Mouse (Mus musculus) C2C12 (cell line): ENCODE results near the gene Nufip2. TPM values are rescaled to one million over a fixed set of nuclear protein-coding genes. Genes with fewer than 3 reads are reported as not detected.
A peak's percentile ranks its signal among the peaks of the same experiment; 100 is the strongest.

Source experiments
- H3K27me3 ChIP-seq: one replicate; pipeline ENCODE4 v1.6.1; 2011; ENCODE audit not compliant: control insufficient read depth, insufficient read depth, insufficient read length
- H3K36me3 ChIP-seq: one replicate; pipeline ENCODE4 v1.6.1; 2011; ENCODE audit not compliant: control insufficient read depth, insufficient read depth
- H3K4me3 ChIP-seq: one replicate; pipeline ENCODE4 v1.5.1; 2011; ENCODE audit warnings: mild to moderate bottlenecking, control low read depth; ENCODE audit not compliant: poor library complexity, insufficient read depth, severe bottlenecking
- H3K79me2 ChIP-seq: one replicate; pipeline ENCODE4 v1.6.1; 2011; ENCODE audit not compliant: control insufficient read depth, insufficient read depth
- H3K79me3 ChIP-seq: one replicate; pipeline ENCODE4 v1.6.1; 2011; ENCODE audit warnings: low read depth, control low read depth
- H3ac ChIP-seq: one replicate; pipeline ENCODE3; 2011; ENCODE audit warnings: low read depth; ENCODE audit not compliant: control insufficient read depth, insufficient read length
- CEBPB ChIP-seq: IDR thresholded peaks from one replicate; pipeline ENCODE4 v1.6.1; 2011; ENCODE audit warnings: low read depth, mild to moderate bottlenecking, control low read depth, moderate library complexity
- CTCF ChIP-seq: IDR thresholded peaks from one replicate; pipeline ENCODE4 v1.5.1; 2011; ENCODE audit not compliant: control insufficient read depth, insufficient read depth, insufficient read length
- FOSL1 ChIP-seq: IDR thresholded peaks from one replicate; pipeline ENCODE4 v1.8.0; 2011; ENCODE audit warnings: mild to moderate bottlenecking, low read length; ENCODE audit not compliant: poor library complexity, insufficient read depth, severe bottlenecking
- MAX ChIP-seq: IDR thresholded peaks from one replicate; pipeline ENCODE4 v1.6.1; 2011; ENCODE audit warnings: mild to moderate bottlenecking, control low read depth
- MYOD1 ChIP-seq: IDR thresholded peaks from one replicate; pipeline ENCODE4 v1.6.1; 2011; ENCODE audit warnings: low read depth; ENCODE audit not compliant: control insufficient read depth, insufficient read length
- MYOG ChIP-seq: IDR thresholded peaks from one replicate; pipeline ENCODE4 v1.6.1; 2011; ENCODE audit not compliant: control insufficient read depth, insufficient read length; ENCODE audit errors: extremely low read depth
- USF1 ChIP-seq: IDR thresholded peaks from one replicate; pipeline ENCODE4 v1.6.1; 2011; ENCODE audit warnings: low read depth, mild to moderate bottlenecking, control low read depth, moderate library complexity
- polyA plus RNA-seq: library from polyadenylated mRNA; unstranded; fragments of >200 nt; fragmentation: generic; extraction: Trizol; gene quantifications from one replicate; pipeline ENCODE4 v1.2.1, GENCODE M21; 2012; ENCODE audit warnings: missing spikeins

The Nufip2 gene
- polyA plus RNA-seq, 1 experiment, result 12.0 TPM

DNA sequence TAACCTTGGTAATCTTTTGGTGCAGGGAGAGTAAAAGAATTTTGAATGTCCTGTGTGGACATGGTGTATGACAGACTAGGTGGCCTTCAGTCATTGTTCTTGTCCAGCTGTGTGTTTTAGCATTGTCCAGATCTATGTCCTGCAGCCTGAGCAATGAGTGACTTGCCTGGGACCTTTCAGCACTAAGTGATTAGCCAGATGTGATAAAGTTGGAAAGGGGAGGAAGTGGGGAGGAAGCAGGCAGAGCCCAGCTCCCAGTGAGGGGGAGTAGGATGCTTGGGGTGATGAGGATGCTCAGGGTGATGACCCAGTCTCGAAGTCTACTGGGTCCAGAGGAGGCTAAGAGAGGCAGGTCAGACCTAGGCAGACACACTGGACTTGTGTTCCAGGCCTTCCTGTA lies 93.3 kb downstream of the Nufip2 start:
- Histone ChIP-seq H3K36me3 (peaks cover 22% of the 10 kb centered on the region), H3K4me3 (no peak overlapping the region), H3ac (no peak overlapping the region), H3K79me3 (peaks cover 40% of the 10 kb centered on the region), H3K79me2 (peaks cover 83% of the 10 kb centered on the region), H3K27me3 (no peaks in the 10 kb centered on the region)
- TF ChIP-seq MYOG (no peak), MAX (no peak), CEBPB (no peak), USF1 (no peak), FOSL1 (no peak), MYOD1 (no peak), CTCF (no peak)

DNA sequence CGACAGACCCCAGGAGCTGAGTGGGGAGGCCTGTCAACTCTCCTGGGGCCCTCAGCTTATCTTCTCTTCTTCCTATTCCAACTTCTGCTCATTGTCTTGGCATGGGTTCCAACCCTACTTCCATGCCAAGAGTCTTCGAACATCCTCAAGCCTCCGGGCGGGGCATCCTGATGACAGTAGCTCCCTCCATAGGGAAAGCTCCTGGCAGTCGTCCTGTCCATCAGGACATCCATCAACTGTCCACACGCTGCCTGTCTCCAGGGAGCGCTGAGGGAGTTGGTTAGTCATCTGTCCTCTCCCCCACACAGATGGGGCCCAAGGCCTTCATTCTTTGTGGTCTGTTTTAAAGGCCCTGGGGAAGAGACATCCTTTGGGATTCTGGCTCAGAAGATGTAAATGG lies 95.1 kb downstream of the Nufip2 start:
- H3ac ChIP-seq, result no peak overlapping the region
- H3K4me3 ChIP-seq, result no peak overlapping the region
- peaks cover 40% of the 10 kb centered on the region for H3K79me3 ChIP-seq
- H3K27me3 ChIP-seq, result no peaks in the 10 kb centered on the region
- TF ChIP-seq FOSL1 (peak; percentile 26), MAX (peak; percentile 71), CTCF (no peak), MYOD1 (peak; percentile 70), MYOG (no peak), CEBPB (peak; percentile 78), USF1 (peak; percentile 14)
- peaks cover 83% of the 10 kb centered on the region for H3K79me2 ChIP-seq
- peaks cover 22% of the 10 kb centered on the region for H3K36me3 ChIP-seq

DNA sequence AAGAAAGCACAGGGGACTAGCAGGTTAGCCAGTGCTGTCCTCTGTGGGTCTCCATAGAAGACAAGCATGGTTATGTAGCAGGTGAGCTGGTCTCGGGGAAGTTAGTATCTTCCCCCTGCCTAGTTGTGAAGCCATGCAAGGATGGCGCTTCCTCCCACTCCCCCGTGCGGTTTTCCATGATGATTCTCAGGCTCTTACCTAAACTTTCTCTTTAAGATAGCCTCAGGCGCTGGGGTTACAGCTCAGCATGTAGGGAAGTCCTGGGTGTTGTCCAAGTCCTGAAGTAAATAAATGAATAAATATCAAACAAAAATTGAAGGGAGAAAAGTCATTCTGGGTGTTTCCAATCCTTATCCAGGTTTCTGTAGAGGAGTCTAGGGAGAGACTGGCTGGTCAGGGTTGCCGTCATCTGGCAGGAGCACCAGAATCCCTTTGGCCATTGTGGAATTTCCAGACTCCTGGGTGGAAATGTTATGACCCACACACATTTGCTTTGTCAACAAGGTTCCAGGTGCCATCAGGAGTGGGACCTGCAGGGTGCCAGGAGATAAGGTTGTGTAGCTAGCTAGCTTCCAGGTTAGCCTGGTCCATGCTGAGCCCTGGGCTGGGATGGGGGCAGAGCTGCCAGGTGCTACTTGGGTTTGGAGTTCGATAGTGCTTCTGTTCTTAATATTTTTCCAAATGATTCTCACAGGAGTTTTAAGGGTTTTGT lies 96.3 kb downstream of the Nufip2 start:
- Histone ChIP-seq H3K79me2 (peaks cover 83% of the 10 kb centered on the region), H3K36me3 (peaks cover 19% of the 10 kb centered on the region), H3K4me3 (no peak overlapping the region), H3K79me3 (peaks cover 40% of the 10 kb centered on the region), H3K27me3 (no peaks in the 10 kb centered on the region), H3ac (no peak overlapping the region)
- TF ChIP-seq MYOG, result no peak
- TF ChIP-seq CEBPB, result no peak

DNA sequence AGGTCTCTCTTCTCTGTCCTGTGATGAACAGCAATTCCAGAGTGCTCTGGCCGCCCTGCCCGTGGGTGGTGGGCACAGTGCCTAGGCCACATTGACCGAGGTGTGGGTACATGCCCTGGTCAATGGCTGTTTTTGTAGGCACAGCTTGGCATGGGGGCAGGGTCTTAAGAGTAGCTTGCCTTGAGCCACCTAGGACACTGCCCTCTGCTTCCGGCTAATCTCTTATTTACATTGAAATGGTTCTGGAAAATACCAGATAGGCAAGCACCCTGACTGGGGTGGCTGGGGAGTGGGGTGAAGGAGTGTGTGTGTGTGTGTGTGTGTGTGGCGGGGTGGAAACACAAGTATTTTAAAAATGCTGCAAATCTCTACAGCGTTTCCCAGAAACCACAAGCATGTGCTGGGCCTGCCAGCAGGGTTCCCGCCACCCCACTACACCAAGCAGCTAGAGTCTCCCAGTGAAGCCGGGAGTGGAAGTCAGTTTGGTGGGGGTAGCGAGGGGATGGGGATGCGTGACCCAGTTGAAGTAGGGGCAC lies 97.3 kb downstream of the Nufip2 start:
- H3K27me3 ChIP-seq, result no peaks in the 10 kb centered on the region
- peaks cover 83% of the 10 kb centered on the region for H3K79me2 ChIP-seq
- TF ChIP-seq CEBPB (no peak), MAX (peak; percentile 93), MYOG (no peak), FOSL1 (peak; percentile 7), MYOD1 (peak; percentile 26), CTCF (no peak), USF1 (no peak)
- peaks cover 9% of the 10 kb centered on the region for H3K36me3 ChIP-seq
- H3ac ChIP-seq, result peak overlapping the region; percentile 51
- H3K4me3 ChIP-seq, result no peak overlapping the region
- peaks cover 43% of the 10 kb centered on the region for H3K79me3 ChIP-seq

DNA sequence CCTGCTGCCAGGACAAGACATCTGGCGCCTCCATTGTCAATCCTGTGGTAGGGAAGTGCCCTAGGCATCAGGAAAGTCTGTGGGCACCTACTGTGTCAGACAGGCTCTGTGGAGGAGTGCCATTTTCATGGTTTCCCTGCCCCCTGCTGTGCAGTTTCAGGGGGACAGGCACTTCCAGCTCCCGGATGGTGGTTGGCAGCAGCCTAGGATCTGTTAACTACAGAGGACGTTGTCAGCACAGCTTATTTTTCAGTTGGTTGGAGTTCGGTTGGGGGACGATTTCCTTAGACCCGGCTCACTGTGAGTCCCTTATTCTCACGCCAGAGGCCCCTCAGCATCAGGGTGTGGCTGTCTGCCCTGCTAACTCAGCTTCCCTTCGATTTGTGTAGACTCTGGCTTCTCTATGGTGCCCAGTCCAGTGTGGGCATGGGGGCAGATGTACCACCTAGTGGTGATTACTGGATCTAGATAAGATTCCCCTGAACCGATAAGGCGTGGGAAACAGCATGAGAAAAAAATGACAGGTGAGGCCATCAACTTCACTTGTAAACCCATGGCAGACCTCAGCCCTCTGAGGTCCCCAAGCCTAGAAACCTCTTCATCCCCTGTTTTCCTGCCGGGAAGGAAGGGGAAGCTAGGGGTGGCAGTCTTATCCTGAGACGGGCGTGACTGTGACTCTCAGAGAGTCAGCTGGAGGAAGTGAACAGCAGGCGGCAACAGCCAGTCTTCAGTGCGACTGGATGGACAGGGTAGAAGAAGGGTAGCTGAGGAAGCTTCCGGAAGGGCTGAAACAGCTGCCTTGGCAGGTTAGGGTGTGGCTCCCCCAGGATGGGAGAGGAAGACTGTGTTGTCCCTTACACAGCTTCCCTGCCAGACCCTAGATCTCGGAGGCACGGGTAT lies 98.0 kb downstream of the Nufip2 start:
- TF ChIP-seq CTCF (peak; percentile 35), CEBPB (no peak), MYOD1 (peak; percentile 1)
- Histone ChIP-seq H3ac (peak overlapping the region; percentile 51), H3K4me3 (no peak overlapping the region), H3K79me3 (peaks cover 46% of the 10 kb centered on the region), H3K79me2 (peaks cover 83% of the 10 kb centered on the region), H3K27me3 (no peaks in the 10 kb centered on the region), H3K36me3 (peaks cover 3% of the 10 kb centered on the region)
